Mouse (Mus musculus) forebrain, embryonic 10.5 days (tissue): ENCODE results near the gene Tmprss9. TPM values are rescaled to one million over a fixed set of nuclear protein-coding genes. Genes with fewer than 3 reads are reported as not detected.
"Not testable (repeated sequence)": the region's sequence is repeated elsewhere in the genome, so short reads cannot be mapped to it uniquely, and the experiment has no call there.

ENCODE experiments used
- DNase-seq: peaks from one replicate; pipeline ENCODE4 v3.0.0-alpha.2; 2017; ENCODE audit warnings: low spot score; ENCODE audit errors: extremely low spot score
- H3K27ac ChIP-seq: fragments of 300-500 bp; sonication (generic); 2 replicates; pipeline ENCODE4 v1.5.1; 2016; ENCODE audit warnings: mild to moderate bottlenecking
- H3K27me3 ChIP-seq: fragments of 300-500 bp; sonication (generic); 2 replicates; pipeline ENCODE4 v1.6.1; 2016; ENCODE audit warnings: mild to moderate bottlenecking; ENCODE audit not compliant: poor library complexity, severe bottlenecking
- H3K36me3 ChIP-seq: fragments of 300-500 bp; sonication (generic); replicated peaks from 2 replicates; pipeline ENCODE4 v1.6.1; 2016; ENCODE audit warnings: mild to moderate bottlenecking, moderate library complexity
- H3K4me1 ChIP-seq: fragments of 300-500 bp; sonication (generic); 2 replicates; pipeline ENCODE4 v1.6.1; 2016
- H3K4me3 ChIP-seq: fragments of 300-500 bp; sonication (generic); 2 replicates; pipeline ENCODE4 v1.5.1; 2016; ENCODE audit warnings: mild to moderate bottlenecking, moderate library complexity
- H3K9me3 ChIP-seq: fragments of 300-500 bp; sonication (generic); 2 replicates; pipeline ENCODE4 v1.6.1; 2016; ENCODE audit warnings: mild to moderate bottlenecking, moderate library complexity
- WGBS: fragments of 180-500 bp; shearing (Covaris S2); methylation state at CpG from one replicate; pipeline ENCODE4 v1.1.7; 2016; 5-methylcytosine and 5-hydroxymethylcytosine counted together
- polyA plus RNA-seq: library from polyadenylated mRNA; unstranded; fragments of >200 nt; fragmentation: Nextera tagmentation; extraction: Ambion mirVana; gene quantifications from 2 replicates; pipeline ENCODE4 v1.2.1, GENCODE M21; 2016

The Tmprss9 gene
- polyA plus RNA-seq, result 0.05 TPM in 1 of 2 replicates, not detected in the other

DNA sequence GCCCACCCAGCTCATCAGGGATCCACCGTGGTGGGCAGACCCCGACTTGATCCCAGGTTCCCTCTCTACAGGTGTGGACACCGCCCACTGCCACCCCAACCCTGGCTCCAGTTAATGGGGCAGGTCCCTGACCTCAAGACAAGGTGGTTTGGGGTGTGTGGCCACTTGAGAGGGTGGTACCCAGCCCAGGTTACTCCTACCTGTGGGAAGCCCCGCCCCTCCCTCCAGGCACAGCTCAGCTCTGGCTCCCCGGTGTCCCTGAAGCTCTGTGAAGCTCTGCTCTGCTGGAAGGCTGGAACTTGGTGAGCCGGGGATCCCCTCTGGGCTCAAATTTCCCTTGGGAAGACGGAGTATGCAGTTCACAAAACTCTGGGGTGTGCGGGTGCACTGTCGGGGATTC is at the start of gene Tmprss9:
Gene Tmprss9, plus strand, starts transcription at position 268 of the 400 bp plus-strand sequence.
- H3K36me3 ChIP-seq, result peaks cover 23% of the 10 kb centered on the region
- peaks cover 10% of the 10 kb centered on the region; the same call in 1 of the 2 replicates for H3K27me3 ChIP-seq
- no peak within 1 kb of the TSS for H3K4me3 ChIP-seq
- H3K27ac ChIP-seq, result no peak within 1 kb of the TSS
- DNase-seq, result no peak
- peaks cover 19% of the 10 kb centered on the region for H3K4me1 ChIP-seq
- H3K9me3 ChIP-seq, result no peaks in the 10 kb centered on the region
- WGBS, result 37% methylated on average over 9 of the region's 9 CpGs

DNA sequence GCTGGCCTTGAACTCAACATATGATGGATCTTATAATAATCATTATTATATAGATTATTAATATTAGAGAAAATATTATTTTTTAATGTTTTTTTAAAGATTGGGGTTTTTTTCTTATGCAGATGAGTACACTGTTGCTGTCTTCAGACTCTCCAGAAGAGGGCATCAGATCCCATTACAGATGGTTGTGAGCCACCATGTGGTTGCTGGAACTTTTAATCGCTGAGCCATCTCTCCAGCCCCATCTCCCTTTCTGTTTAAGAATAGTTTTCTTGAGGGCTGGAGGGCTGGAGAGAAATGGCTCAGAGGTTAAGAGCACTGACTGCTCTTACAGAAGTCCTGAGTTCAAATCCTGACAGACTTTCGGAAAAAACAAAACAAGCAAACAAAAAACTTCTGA is 49.7 kb upstream of the Tmprss9 start:
- no peak for DNase-seq
- Histone ChIP-seq H3K9me3 (no peaks in the 10 kb centered on the region), H3K27ac (no peak overlapping the region), H3K36me3 (no peaks in the 10 kb centered on the region), H3K4me1 (peaks cover 8% of the 10 kb centered on the region; the same call in 1 of the 2 replicates), H3K27me3 (no peaks in the 10 kb centered on the region), H3K4me3 (no peak overlapping the region)
- 44% methylated on average over 2 of the region's 2 CpGs for WGBS

DNA sequence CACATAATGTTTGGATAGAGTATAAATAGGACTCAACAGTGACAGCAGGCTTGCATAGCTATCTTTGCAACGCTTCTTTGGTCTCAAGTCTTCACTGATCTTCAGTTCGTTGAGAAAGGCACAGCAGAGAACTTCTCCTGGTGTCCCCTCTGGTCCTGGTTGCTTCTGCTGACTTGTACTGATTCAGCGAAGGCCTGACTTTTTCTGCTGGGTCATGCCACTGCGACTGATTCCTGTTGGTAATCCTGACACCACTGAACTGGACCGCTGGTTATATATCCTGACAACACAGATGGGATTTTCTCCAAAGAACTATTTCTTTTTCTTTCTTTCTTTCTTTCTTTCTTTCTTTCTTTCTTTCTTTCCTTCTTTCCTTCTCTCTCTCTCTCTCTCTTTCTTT is 49.1 kb upstream of the Tmprss9 start:
- Histone ChIP-seq H3K4me1 (peaks cover 12% of the 10 kb centered on the region), H3K4me3 (no peak overlapping the region), H3K9me3 (no peaks in the 10 kb centered on the region), H3K27me3 (no peaks in the 10 kb centered on the region), H3K36me3 (no peaks in the 10 kb centered on the region), H3K27ac (no peak overlapping the region)
- WGBS, result 95% methylated on average over 5 of the region's 5 CpGs
- DNase-seq, result no peak

DNA sequence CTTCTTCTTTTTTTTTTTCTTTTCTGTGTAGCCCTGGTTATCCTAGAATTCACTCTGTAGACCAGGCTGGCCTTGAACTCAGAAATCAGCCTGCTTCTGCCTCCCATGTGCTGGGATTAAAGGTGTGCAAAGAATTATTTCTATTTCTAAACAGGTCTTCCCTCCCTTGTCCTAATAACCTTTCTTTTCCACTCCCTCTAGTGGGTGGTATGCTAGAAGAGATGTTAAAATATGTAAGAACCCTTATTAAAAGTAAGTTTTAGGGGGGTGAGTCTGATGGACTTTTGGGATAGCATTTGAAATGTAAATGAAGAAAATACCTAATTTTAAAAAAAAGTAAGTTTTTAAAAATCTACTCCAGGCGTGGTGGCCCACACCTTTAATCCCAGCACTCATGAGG is 48.3 kb upstream of the Tmprss9 start:
- WGBS, result 79% methylated on average over 1 of the region's 1 CpGs
- H3K4me3 ChIP-seq, result no peak overlapping the region
- no peaks in the 10 kb centered on the region for H3K27me3 ChIP-seq
- no peak overlapping the region for H3K27ac ChIP-seq
- no peak for DNase-seq
- no peaks in the 10 kb centered on the region for H3K9me3 ChIP-seq
- H3K4me1 ChIP-seq, result peaks cover 19% of the 10 kb centered on the region
- peaks cover 6% of the 10 kb centered on the region for H3K36me3 ChIP-seq

- H3K27me3 ChIP-seq, result no peaks in the 10 kb centered on the region
- peaks cover 24% of the 10 kb centered on the region for H3K4me1 ChIP-seq
- no peak overlapping the region for H3K4me3 ChIP-seq
- H3K9me3 ChIP-seq, result no peaks in the 10 kb centered on the region
- no peak overlapping the region for H3K27ac ChIP-seq
- WGBS, result 77% methylated on average over 8 of the region's 8 CpGs
- no peak for DNase-seq
- peaks cover 11% of the 10 kb centered on the region for H3K36me3 ChIP-seq
Measured at GRCm38 (mm10) chr10:80823847-80824643, 47.6 kb upstream of the Tmprss9 start.

- Histone ChIP-seq H3K9me3 (no peaks in the 10 kb centered on the region), H3K27ac (no peak overlapping the region), H3K4me1 (peaks cover 32% of the 10 kb centered on the region), H3K27me3 (no peaks in the 10 kb centered on the region), H3K36me3 (peaks cover 19% of the 10 kb centered on the region), H3K4me3 (no peak overlapping the region)
- DNase-seq, result no peak
- 85% methylated on average over 2 of the region's 2 CpGs for WGBS
Measured at GRCm38 (mm10) chr10:80824827-80825226, 46.8 kb upstream of the Tmprss9 start.

DNA sequence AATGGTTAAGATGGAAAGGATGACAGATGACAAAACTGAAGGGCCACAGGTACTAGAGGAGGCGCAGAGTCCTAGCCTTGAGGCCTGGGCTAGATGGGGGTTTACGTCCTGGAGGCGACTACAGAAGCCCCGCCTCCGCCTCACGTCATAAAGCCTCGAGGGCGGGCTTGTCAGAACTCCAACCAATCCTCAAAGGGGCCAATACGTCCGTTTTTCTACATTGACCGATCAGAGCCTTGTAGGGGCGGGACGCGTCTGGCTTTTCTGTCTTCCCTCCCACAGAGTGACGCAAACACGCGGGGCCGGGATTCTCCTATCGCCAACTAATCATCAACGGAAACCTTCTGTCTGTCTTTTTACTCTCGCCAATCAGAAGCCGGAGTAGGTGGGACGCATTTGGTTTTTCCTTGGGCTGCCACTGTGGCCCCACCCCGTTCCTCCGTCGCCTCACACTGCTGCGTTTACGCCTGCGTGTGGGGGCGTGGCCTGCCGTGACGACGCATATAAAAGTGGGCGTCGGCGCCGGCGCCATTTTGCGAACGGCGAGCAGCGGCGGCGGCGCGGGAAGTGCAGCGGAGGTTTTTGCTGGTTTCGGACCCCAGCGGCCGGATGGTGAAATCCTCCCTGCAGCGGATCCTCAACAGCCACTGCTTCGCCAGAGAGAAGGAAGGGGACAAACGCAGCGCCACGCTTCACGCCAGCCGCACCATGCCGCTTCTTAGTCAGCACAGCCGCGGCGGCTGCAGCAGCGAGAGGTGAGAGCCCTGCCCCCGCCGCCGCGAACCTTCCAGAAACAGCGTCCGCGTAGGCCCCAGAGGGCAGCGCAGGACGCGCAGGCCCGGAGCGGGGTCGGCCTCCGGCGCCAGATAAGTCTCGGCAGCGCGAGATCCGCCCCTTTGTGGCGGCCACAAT is 45.2 kb upstream of the Tmprss9 start, which contains the start of gene Oaz1:
Gene Oaz1, plus strand, starts transcription at position 506 of the 912 bp plus-strand sequence.
- under 1% methylated on average over 82 of the region's 82 CpGs for WGBS

DNA sequence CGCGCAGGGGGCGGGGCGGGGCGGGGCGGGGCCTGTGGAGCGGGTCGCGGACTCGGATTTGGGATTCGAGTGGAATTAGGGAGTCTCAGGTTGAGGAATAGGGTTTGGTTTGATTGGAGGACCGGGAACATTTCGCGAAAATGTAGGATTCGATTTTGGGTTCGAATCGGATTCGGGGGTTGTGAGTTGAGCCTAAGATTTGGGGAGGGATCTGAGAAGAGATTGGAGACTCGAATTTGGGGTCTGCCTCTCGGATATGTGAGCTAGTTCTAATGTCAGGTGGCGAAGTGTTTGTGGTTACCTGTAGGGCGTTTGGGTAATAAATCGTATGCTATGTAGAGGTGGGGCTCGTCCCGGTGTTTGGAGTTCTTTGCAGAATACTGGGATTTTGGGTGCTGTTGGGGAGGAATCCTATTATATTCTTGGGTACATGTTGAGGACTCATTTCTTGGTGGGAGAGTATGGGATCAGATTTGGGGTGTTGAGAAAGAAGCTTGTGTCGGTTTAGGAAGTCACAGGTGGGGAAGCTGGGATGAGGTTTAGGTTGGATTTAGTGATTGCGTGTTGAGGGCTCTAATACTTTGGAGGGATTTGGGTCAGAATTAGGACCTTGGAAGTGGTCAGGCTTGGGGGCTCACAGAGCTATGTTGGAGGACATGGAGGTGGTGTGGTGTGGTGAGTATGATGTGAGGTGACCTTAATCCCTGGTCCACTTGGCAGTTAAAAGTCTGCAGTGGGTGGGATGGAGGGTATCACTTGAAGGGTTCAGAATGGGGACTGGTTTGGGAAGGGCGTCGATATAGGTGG is 44.4 kb upstream of the Tmprss9 start:
- peaks cover 56% of the 10 kb centered on the region for H3K4me1 ChIP-seq
- peak overlapping the region; percentile 88 for H3K4me3 ChIP-seq
- peak overlapping the region; percentile 95 for H3K27ac ChIP-seq
- DNase-seq, result no peak
- H3K9me3 ChIP-seq, result no peaks in the 10 kb centered on the region
- H3K36me3 ChIP-seq, result peaks cover 33% of the 10 kb centered on the region
- 11% methylated on average over 27 of the region's 29 CpGs for WGBS
- H3K27me3 ChIP-seq, result 0 out of 2 replicates have a peak, but pooled peaks cover under 1% of the 10 kb centered on the region

More for the DNA sequence above, 45.2 kb upstream of the Tmprss9 start, which contains the start of gene Oaz1:
- peak; percentile 99 for DNase-seq
- H3K4me3 ChIP-seq, result peak within 1 kb of the TSS; percentile 88
- no peaks in the 10 kb centered on the region for H3K27me3 ChIP-seq
- H3K9me3 ChIP-seq, result no peaks in the 10 kb centered on the region
- H3K27ac ChIP-seq, result peak within 1 kb of the TSS; percentile 95
- peaks cover 47% of the 10 kb centered on the region for H3K4me1 ChIP-seq
- peaks cover 33% of the 10 kb centered on the region for H3K36me3 ChIP-seq

GRCm38 (mm10) chr10:80827870-80828420 is 43.7 kb upstream of the Tmprss9 start:
- Histone ChIP-seq H3K4me3 (peak overlapping the region; percentile 88), H3K27me3 (peaks cover 7% of the 10 kb centered on the region), H3K9me3 (no peaks in the 10 kb centered on the region), H3K36me3 (peaks cover 33% of the 10 kb centered on the region), H3K27ac (no peak overlapping the region), H3K4me1 (peaks cover 63% of the 10 kb centered on the region)
- WGBS, result 92% methylated on average over 10 of the region's 10 CpGs
- DNase-seq, result no peak

- Histone ChIP-seq H3K4me1 (peaks cover 69% of the 10 kb centered on the region), H3K27me3 (peaks cover 13% of the 10 kb centered on the region), H3K4me3 (peak overlapping the region; percentile 88; the same call in 1 of the 2 replicates), H3K36me3 (peaks cover 35% of the 10 kb centered on the region)
- WGBS, result 88% methylated on average over 9 of the region's 9 CpGs
- H3K9me3 ChIP-seq, DNase-seq, H3K27ac ChIP-seq: not testable (repeated sequence)
Measured at GRCm38 (mm10) chr10:80828587-80828986, 43.1 kb upstream of the Tmprss9 start.

- Histone ChIP-seq H3K27me3 (peaks cover 24% of the 10 kb centered on the region), H3K9me3 (peaks cover 5% of the 10 kb centered on the region), H3K4me1 (peaks cover 73% of the 10 kb centered on the region), H3K4me3 (peak overlapping the region; percentile 20; the same call in 1 of the 2 replicates), H3K36me3 (peaks cover 42% of the 10 kb centered on the region), H3K27ac (no peak overlapping the region)
- WGBS, result 63% methylated on average over 1 of the region's 1 CpGs
- DNase-seq, result no peak
Measured at GRCm38 (mm10) chr10:80829359-80830278, 42.0 kb upstream of the Tmprss9 start.
